Comparison of ENCODE assay signal across 8 mouse cellular contexts in the genomic region with DNA sequence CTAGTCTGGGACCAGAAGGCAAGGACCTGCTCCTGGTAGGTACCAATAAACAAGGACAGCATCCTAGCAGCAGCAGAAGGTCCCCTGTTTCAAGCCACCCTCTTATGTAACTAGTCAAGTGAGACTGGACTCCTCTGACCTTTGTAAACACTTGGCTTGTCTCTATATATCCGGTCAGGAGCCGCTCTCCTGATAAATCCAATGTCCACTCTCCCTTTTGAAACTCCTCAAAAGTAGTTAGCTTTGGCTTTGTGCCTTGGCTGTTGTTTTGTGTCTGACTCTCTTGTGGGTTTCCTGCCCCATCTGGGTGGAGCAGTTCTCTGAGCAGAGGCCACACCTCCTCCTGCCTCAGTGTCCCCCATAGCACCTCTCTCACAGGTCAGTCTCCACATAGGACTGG. TPM values are rescaled to one million over a fixed set of nuclear protein-coding genes. Genes with fewer than 3 reads are reported as not detected.
DNase-seq lines count a peak whose midpoint lies in the region; ATAC-seq and TF ChIP-seq lines count a peak whose summit lies in the region.

No protein-coding gene starts in this region.

- 0 out of 2 replicates have a peak, but pooled peaks cover 4% of the 10 kb centered on the region for H3K36me3 ChIP-seq in lung, embryonic 14.5 days (ENCODE audit: insufficient read depth)
- H3K36me3 ChIP-seq in heart, embryonic 11.5 days (ENCODE audit: control insufficient read depth, insufficient read depth, low read length): no peaks in the 10 kb centered on the region
- H3K36me3 ChIP-seq in neural tube, embryonic 15.5 days: no peaks in the 10 kb centered on the region

- TF ChIP-seq CTCF in lung, embryonic 14.5 days (IDR thresholded peaks at IDR 0.05; ENCODE audit: low read depth): no peak

- peaks cover 4% of the 10 kb centered on the region; the same call in 1 of the 2 replicates for H3K9me3 ChIP-seq in lung, embryonic 14.5 days (ENCODE audit: low read depth, low read length)
- H3K9me3 ChIP-seq in heart, embryonic 11.5 days (replicated peaks; ENCODE audit: control insufficient read depth, low read length): peaks cover 4% of the 10 kb centered on the region
- no peaks in the 10 kb centered on the region for H3K9me3 ChIP-seq in neural tube, embryonic 15.5 days (replicated peaks)

- DNase-seq in lung, embryonic 14.5 days: no peak
- no peak for DNase-seq in lung, postnatal 4 days
- DNase-seq in kidney, postnatal 10 days: peak; percentile 49
- no peak for DNase-seq in thymus, postnatal 4 days
- no peak for DNase-seq in cerebellum, postnatal 10 days

- H3K27me3 ChIP-seq in lung, embryonic 14.5 days (ENCODE audit: insufficient read depth, low read length): peaks cover 22% of the 10 kb centered on the region
- H3K27me3 ChIP-seq in heart, embryonic 11.5 days (ENCODE audit: control insufficient read depth, insufficient read depth, low read length): peaks cover 32% of the 10 kb centered on the region
- H3K27me3 ChIP-seq in neural tube, embryonic 15.5 days (replicated peaks): peaks cover 32% of the 10 kb centered on the region

- peaks cover 11% of the 10 kb centered on the region for H3K4me1 ChIP-seq in lung, embryonic 14.5 days (ENCODE audit: insufficient read depth)
- peaks cover 26% of the 10 kb centered on the region for H3K4me1 ChIP-seq in heart, embryonic 11.5 days (ENCODE audit: control insufficient read depth, insufficient read depth, low read length)
- H3K4me1 ChIP-seq in neural tube, embryonic 15.5 days: peaks cover 33% of the 10 kb centered on the region

- 60% methylated on average over 2 of the region's 2 CpGs for WGBS in lung, embryonic 14.5 days
- 72% methylated on average over 2 of the region's 2 CpGs for WGBS in heart, embryonic 11.5 days (ENCODE audit: insufficient replicate concordance)
- 74% methylated on average over 2 of the region's 2 CpGs for WGBS in neural tube, embryonic 15.5 days

- peak overlapping the region; percentile 87 for H3K27ac ChIP-seq in lung, embryonic 14.5 days (ENCODE audit: low read depth)
- H3K27ac ChIP-seq in heart, embryonic 11.5 days (ENCODE audit: low read depth, low read length): peak overlapping the region; percentile 93
- peak overlapping the region; percentile 77 for H3K27ac ChIP-seq in neural tube, embryonic 15.5 days (replicated peaks)

- no peak overlapping the region for H3K4me3 ChIP-seq in lung, embryonic 14.5 days (ENCODE audit: low read depth, low read length)
- H3K4me3 ChIP-seq in heart, embryonic 11.5 days (ENCODE audit: low read depth, low read length): no peak overlapping the region
- no peak overlapping the region for H3K4me3 ChIP-seq in neural tube, embryonic 15.5 days (replicated peaks)

- 0 out of 2 replicates have a peak overlapping the region, but pooled peaks have one; percentile 25 for H3K4me2 ChIP-seq in lung, embryonic 14.5 days
- H3K4me2 ChIP-seq in heart, embryonic 11.5 days: no peak overlapping the region
- H3K4me2 ChIP-seq in neural tube, embryonic 15.5 days: no peak overlapping the region

- H3K9ac ChIP-seq in lung, embryonic 14.5 days: no peak overlapping the region
- H3K9ac ChIP-seq in heart, embryonic 11.5 days (ENCODE audit: low read depth, low read length): 0 out of 2 replicates have a peak overlapping the region, but pooled peaks have one; percentile 17
- 0 out of 2 replicates have a peak overlapping the region, but pooled peaks have one; percentile 26 for H3K9ac ChIP-seq in neural tube, embryonic 15.5 days (replicated peaks)

- ATAC-seq in lung, embryonic 14.5 days (ENCODE audit: insufficient read depth): no peak
- ATAC-seq in heart, embryonic 11.5 days (replicated peaks; ENCODE audit: insufficient number of reproducible peaks, low FRiP score, low TSS enrichment): no peak
- ATAC-seq in neural tube, embryonic 15.5 days (ENCODE audit: low FRiP score): no peak
- ATAC-seq in cerebellum, adult (ENCODE audit: insufficient number of reproducible peaks, low FRiP score, low TSS enrichment): no peak

RNA-seq across cellular contexts. Expression of a gene that starts 19.4 kb away (rescaled TPM):
- 21.4 and 22.1 TPM in 2 replicates for polyA plus RNA-seq in lung, embryonic 14.5 days (2014; fragmentation: Nextera tagmentation; extraction: Ambion mirVana)
- polyA plus RNA-seq in heart, embryonic 11.5 days (2014; fragmentation: Nextera tagmentation; extraction: Ambion mirVana): 29.3 and 32.3 TPM in 2 replicates
- 58.1 and 61.7 TPM in 2 replicates for polyA plus RNA-seq in neural tube, embryonic 15.5 days (2015; fragmentation: Nextera tagmentation; extraction: Ambion mirVana)

RNA-seq across cellular contexts. Expression of a gene that starts 19.6 kb away (rescaled TPM):
- polyA plus RNA-seq in lung, embryonic 14.5 days (2014; fragmentation: Nextera tagmentation; extraction: Ambion mirVana): 64.1 and 66.7 TPM in 2 replicates
- 74.0 and 76.4 TPM in 2 replicates for polyA plus RNA-seq in heart, embryonic 11.5 days (2014; fragmentation: Nextera tagmentation; extraction: Ambion mirVana)
- polyA plus RNA-seq in neural tube, embryonic 15.5 days (2015; fragmentation: Nextera tagmentation; extraction: Ambion mirVana): 90.4 and 93.5 TPM in 2 replicates

RNA-seq across cellular contexts. Expression of a gene that starts 19.6 kb away (rescaled TPM):
- 4.4 and 4.8 TPM in 2 replicates for polyA plus RNA-seq in lung, embryonic 14.5 days (2014; fragmentation: Nextera tagmentation; extraction: Ambion mirVana)
- 0.26 and 0.31 TPM in 2 replicates for polyA plus RNA-seq in heart, embryonic 11.5 days (2014; fragmentation: Nextera tagmentation; extraction: Ambion mirVana)
- 1.00 and 1.9 TPM in 2 replicates for polyA plus RNA-seq in neural tube, embryonic 15.5 days (2015; fragmentation: Nextera tagmentation; extraction: Ambion mirVana)

RNA-seq across cellular contexts. Expression of a gene that starts 50.3 kb away (rescaled TPM):
- 30.9 and 35.2 TPM in 2 replicates for polyA plus RNA-seq in lung, embryonic 14.5 days (2014; fragmentation: Nextera tagmentation; extraction: Ambion mirVana)
- 20.3 and 20.6 TPM in 2 replicates for polyA plus RNA-seq in heart, embryonic 11.5 days (2014; fragmentation: Nextera tagmentation; extraction: Ambion mirVana)
- polyA plus RNA-seq in neural tube, embryonic 15.5 days (2015; fragmentation: Nextera tagmentation; extraction: Ambion mirVana): 44.2 and 48.5 TPM in 2 replicates

RNA-seq across cellular contexts. Expression of a gene that starts 55.8 kb away (rescaled TPM):
- polyA plus RNA-seq in lung, embryonic 14.5 days (2014; fragmentation: Nextera tagmentation; extraction: Ambion mirVana): 85.7 and 89.8 TPM in 2 replicates
- polyA plus RNA-seq in heart, embryonic 11.5 days (2014; fragmentation: Nextera tagmentation; extraction: Ambion mirVana): 61.5 and 61.9 TPM in 2 replicates
- 64.2 and 77.9 TPM in 2 replicates for polyA plus RNA-seq in neural tube, embryonic 15.5 days (2015; fragmentation: Nextera tagmentation; extraction: Ambion mirVana)
